8 mouse cellular contexts compared by ENCODE assay signal in the genomic region with DNA sequence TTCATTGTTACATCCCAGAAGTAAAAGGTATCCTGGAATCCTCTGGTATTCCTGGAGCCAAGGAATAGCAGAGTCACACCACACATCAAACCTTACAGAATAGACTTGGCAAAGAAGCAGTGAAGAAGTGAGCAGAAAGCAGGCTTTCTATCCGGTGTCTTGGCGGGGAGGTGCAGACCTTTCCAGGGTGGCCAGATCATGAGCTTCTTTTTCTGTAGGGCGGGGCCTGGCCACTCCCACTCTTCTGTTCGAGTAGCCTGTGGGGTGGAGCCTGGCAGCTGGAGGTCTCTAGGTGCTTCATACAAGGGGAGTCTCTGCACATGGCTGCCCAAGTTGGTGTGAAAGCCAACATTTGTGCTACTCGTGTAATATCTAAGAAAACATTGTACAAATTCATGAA. TPM values are rescaled to one million over a fixed set of nuclear protein-coding genes. Genes with fewer than 3 reads are reported as not detected.
DNase-seq lines count a peak whose midpoint lies in the region; ATAC-seq and TF ChIP-seq lines count a peak whose summit lies in the region.
"Had no signal": no experiment of that assay in that cellular context is flagged by ENCODE, and none has a peak within 500 bp of the region (broad histone marks: within the 10 kb centered on the region; RNA-seq: fewer than 3 reads in every experiment).

No protein-coding gene starts in this region.

- H3K4me2 ChIP-seq in limb, embryonic 11.5 days (ENCODE audit: low read depth, severe bottlenecking): no peak overlapping the region
- H3K4me2 ChIP-seq in liver, embryonic 11.5 days: peak overlapping the region; percentile 38

- H3K36me3 ChIP-seq in limb, embryonic 11.5 days (ENCODE audit: control insufficient read depth, insufficient read depth, low read length): no peaks in the 10 kb centered on the region; the same call in none of the 2 replicates
- H3K36me3 ChIP-seq in limb, embryonic 10.5 days: peaks cover 16% of the 10 kb centered on the region
- H3K36me3 ChIP-seq in liver, embryonic 11.5 days (ENCODE audit: control insufficient read depth, insufficient read depth, low read length): peaks cover 6% of the 10 kb centered on the region
- peaks cover 10% of the 10 kb centered on the region for H3K36me3 ChIP-seq in thymus, adult 2 months (ENCODE audit: control insufficient read depth, insufficient read depth, low read length)

- DNase-seq in limb, embryonic 11.5 days (ENCODE audit: low spot score): peak; percentile 39
- no peak for DNase-seq in limb, embryonic 10.5 days (ENCODE audit: low spot score)
- DNase-seq in ZHBTc4 (ENCODE audit: low read depth, low spot score): peak; percentile 80
- DNase-seq in liver, embryonic 11.5 days (ENCODE audit: low spot score): peak; percentile 56
- peak; percentile 14 for DNase-seq in thymus, adult 2 months
- no peak for DNase-seq in left cerebral cortex, adult 2 months (ENCODE audit: extremely low spot score in 1 of 2, low spot score in 2 of 2)
- no peak for DNase-seq in cerebellum, adult 11-12 months

- H3K9ac ChIP-seq in limb, embryonic 11.5 days (ENCODE audit: low read length): no peak overlapping the region
- no peak overlapping the region for H3K9ac ChIP-seq in liver, embryonic 11.5 days (ENCODE audit: low read depth, low read length)

- no peak for ATAC-seq in limb, embryonic 11.5 days (ENCODE audit: insufficient number of reproducible peaks, low FRiP score, low TSS enrichment, low read depth)
- ATAC-seq in liver, embryonic 11.5 days (replicated peaks; ENCODE audit: low FRiP score): peak; percentile 68

- H3K27me3 ChIP-seq in limb, embryonic 11.5 days (ENCODE audit: control insufficient read depth, insufficient read depth, low read length): no peaks in the 10 kb centered on the region
- no peaks in the 10 kb centered on the region for H3K27me3 ChIP-seq in limb, embryonic 10.5 days (ENCODE audit: low read depth, poor library complexity, severe bottlenecking)
- no peaks in the 10 kb centered on the region for H3K27me3 ChIP-seq in liver, embryonic 11.5 days (replicated peaks; ENCODE audit: control insufficient read depth, insufficient read depth, low read length)
- H3K27me3 ChIP-seq in thymus, adult 2 months (ENCODE audit: control insufficient read depth, insufficient read depth, low read length): no peaks in the 10 kb centered on the region

- no peaks in the 10 kb centered on the region for H3K9me3 ChIP-seq in limb, embryonic 11.5 days (ENCODE audit: control insufficient read depth, low read length)
- no peaks in the 10 kb centered on the region for H3K9me3 ChIP-seq in limb, embryonic 10.5 days (replicated peaks)
- H3K9me3 ChIP-seq in liver, embryonic 11.5 days (ENCODE audit: control insufficient read depth, low read length): no peaks in the 10 kb centered on the region

- no peak overlapping the region for H3K27ac ChIP-seq in limb, embryonic 11.5 days (replicated peaks; ENCODE audit: low read depth, low read length)
- no peak overlapping the region for H3K27ac ChIP-seq in limb, embryonic 10.5 days
- no peak overlapping the region for H3K27ac ChIP-seq in liver, embryonic 11.5 days (ENCODE audit: low read depth, low read length)
- H3K27ac ChIP-seq in thymus, adult 2 months (ENCODE audit: control insufficient read depth, insufficient read depth, low read length): no peak overlapping the region
- no peak overlapping the region for H3K27ac ChIP-seq in left cerebral cortex, adult 2 months

- no peak overlapping the region for H3K4me3 ChIP-seq in limb, embryonic 11.5 days (ENCODE audit: low read depth, low read length)
- H3K4me3 ChIP-seq in limb, embryonic 10.5 days: no peak overlapping the region
- no peak overlapping the region for H3K4me3 ChIP-seq in liver, embryonic 11.5 days (ENCODE audit: low read depth, low read length)
- H3K4me3 ChIP-seq in thymus, adult 2 months (ENCODE audit: control insufficient read depth, insufficient read depth, low read length): no peak overlapping the region
- H3K4me3 ChIP-seq in left cerebral cortex, adult 2 months: no peak overlapping the region

- no peak for TF ChIP-seq CTCF in thymus, adult 2 months (IDR thresholded peaks at IDR 0.05; ENCODE audit: borderline replicate concordance, control insufficient read depth, extremely low read depth, insufficient read depth, low read length, poor library complexity)
- no peak for TF ChIP-seq CTCF in left cerebral cortex, adult 2 months (IDR thresholded peaks at IDR 0.05)

- H3K4me1 ChIP-seq in limb, embryonic 11.5 days (ENCODE audit: control insufficient read depth, insufficient read depth, low read length): 0 out of 2 replicates have a peak, but pooled peaks cover 3% of the 10 kb centered on the region
- H3K4me1 ChIP-seq in limb, embryonic 10.5 days: peaks cover 36% of the 10 kb centered on the region
- H3K4me1 ChIP-seq in liver, embryonic 11.5 days (replicated peaks; ENCODE audit: control insufficient read depth, insufficient read depth, low read length): peaks cover 17% of the 10 kb centered on the region
- H3K4me1 ChIP-seq in thymus, adult 2 months (replicated peaks; ENCODE audit: control insufficient read depth, insufficient read depth, low read length): peaks cover 7% of the 10 kb centered on the region; the same call in 1 of the 2 replicates

- no peak for TF ChIP-seq POLR2A in thymus, adult 2 months (IDR thresholded peaks at IDR 0.05; ENCODE audit: control insufficient read depth, extremely low read depth, insufficient read depth, low read length, poor library complexity)

- intact Hi-C loops in left cerebral cortex, adult 2 months (cut with DNase I): no loop called here

- WGBS in limb, embryonic 11.5 days: 18% methylated on average over 5 of the region's 5 CpGs
- WGBS in limb, embryonic 10.5 days: 18% methylated on average over 5 of the region's 5 CpGs
- 9% methylated on average over 5 of the region's 5 CpGs for WGBS in liver, embryonic 11.5 days
- 64% methylated on average over 5 of the region's 5 CpGs for WGBS in thymus, adult 2 months

RNA-seq across cellular contexts. Expression of a gene that starts 1.3 kb away (rescaled TPM):
- polyA plus RNA-seq in limb, embryonic 11.5 days (2014; fragmentation: Nextera tagmentation; extraction: Ambion mirVana): 25.1 and 26.2 TPM in 2 replicates
- 21.2 and 23.3 TPM in 2 replicates for polyA plus RNA-seq in limb, embryonic 10.5 days (2016; fragmentation: Nextera tagmentation; extraction: Ambion mirVana)
- 52.8 and 56.5 TPM in 2 replicates for polyA plus RNA-seq in liver, embryonic 11.5 days (2014; fragmentation: Nextera tagmentation; extraction: Ambion mirVana)
- polyA plus RNA-seq in thymus, adult 2 months (2012; rRNA removed): 82.2 and 91.8 TPM in 2 replicates
- 10 to 100 TPM; 64.9 to 66.2 TPM for total RNA-seq in left cerebral cortex, adult 2 months (2021)

RNA-seq across cellular contexts. Expression of a gene that starts 15.5 kb away (rescaled TPM):
- 1.7 and 1.8 TPM in 2 replicates for polyA plus RNA-seq in limb, embryonic 11.5 days (2014; fragmentation: Nextera tagmentation; extraction: Ambion mirVana)
- 0.83 and 1.3 TPM in 2 replicates for polyA plus RNA-seq in limb, embryonic 10.5 days (2016; fragmentation: Nextera tagmentation; extraction: Ambion mirVana)
- polyA plus RNA-seq in liver, embryonic 11.5 days (2014; fragmentation: Nextera tagmentation; extraction: Ambion mirVana): 0.86 and 1.2 TPM in 2 replicates
- polyA plus RNA-seq in thymus, adult 2 months (2012; rRNA removed): 2.9 and 3.9 TPM in 2 replicates
- 1 to 10 TPM in 1 of 2 experiments, under 1 TPM in 1; 0.97 to 1.2 TPM for total RNA-seq in left cerebral cortex, adult 2 months (2021)

RNA-seq across cellular contexts. Expression of a gene that starts 29.2 kb away (rescaled TPM):
- 0.18 and 0.23 TPM in 2 replicates for polyA plus RNA-seq in limb, embryonic 11.5 days (2014; fragmentation: Nextera tagmentation; extraction: Ambion mirVana)
- polyA plus RNA-seq in limb, embryonic 10.5 days (2016; fragmentation: Nextera tagmentation; extraction: Ambion mirVana): 0.29 and 0.90 TPM in 2 replicates
- 0.17 TPM in 1 of 2 replicates, not detected in the other for polyA plus RNA-seq in liver, embryonic 11.5 days (2014; fragmentation: Nextera tagmentation; extraction: Ambion mirVana)
- 0.06 TPM in 1 of 2 replicates, not detected in the other for polyA plus RNA-seq in thymus, adult 2 months (2012; rRNA removed)
- 1 to 10 TPM in 1 of 2 experiments, under 1 TPM in 1; 0.95 to 2.2 TPM for total RNA-seq in left cerebral cortex, adult 2 months (2021)
- polyA plus RNA-seq: spleen, adult 2 months had no signal

Comparison
In these comparisons a context has a peak if more than half of its experiments do, and no peak if none do; other contexts are left out.
1. DNase-seq: peak in limb, embryonic 11.5 days (single experiment), ZHBTc4 (single experiment), liver, embryonic 11.5 days (single experiment) and thymus, adult 2 months (single experiment); none in limb, embryonic 10.5 days (single experiment), left cerebral cortex, adult 2 months (0 of 2) and cerebellum, adult 11-12 months (single experiment).